Mouse (Mus musculus) kidney, postnatal 36 days (tissue): ENCODE measurements at regions not wholly inside any gene's neighbourhood (a gene's known extent, or its start where the extent isn't known, plus 50 kb on each side); places are given as distances from the start of the nearest gene placed in this dataset.

ENCODE experiments used
- DNase-seq, 2 experiments: peaks; one replicate each; pipeline ENCODE4 v3.0.0; 2021 to 2022; ENCODE audit warnings: mixed read lengths in 2 of 2

GRCm38 (mm10) chr3:9200156-9200555, 409.7 kb downstream of the Zfp704 start:
- DNase-seq, result no peak

GRCm38 (mm10) chr3:9198652-9199332, 411.1 kb downstream of the Zfp704 start:
- DNase-seq, result no peak

GRCm38 (mm10) chr3:9195781-9196180, 414.1 kb downstream of the Zfp704 start:
- DNase-seq, result no peak

- DNase-seq, result peak; percentile 10 to 35
Observed at GRCm38 (mm10) chr3:9189366-9190287, 420.3 kb downstream of the Zfp704 start.

- DNase-seq, result no peak
Observed at GRCm38 (mm10) chr3:9186364-9187120, 423.3 kb downstream of the Zfp704 start.

GRCm38 (mm10) chr3:9181576-9181975, 428.3 kb downstream of the Zfp704 start:
- DNase-seq, result no peak

- DNase-seq, result no peak
Observed at GRCm38 (mm10) chr3:9179641-9180040, 430.2 kb downstream of the Zfp704 start.

GRCm38 (mm10) chr3:9174517-9174832, 435.4 kb downstream of the Zfp704 start:
- no peak for DNase-seq

GRCm38 (mm10) chr3:9173643-9174516, 436.0 kb downstream of the Zfp704 start:
- peak; percentile 91 to 92 for DNase-seq

- no peak for DNase-seq
Observed at GRCm38 (mm10) chr3:9171970-9172369, 437.9 kb downstream of the Zfp704 start.

GRCm38 (mm10) chr3:9168955-9169354, 440.9 kb downstream of the Zfp704 start:
- DNase-seq, result no peak

GRCm38 (mm10) chr3:9159073-9159472, 450.8 kb downstream of the Zfp704 start:
- peak in 1 of 2 experiments; percentile 3 for DNase-seq

- no peak for DNase-seq
Observed at GRCm38 (mm10) chr3:9154172-9154571, 455.7 kb downstream of the Zfp704 start.

GRCm38 (mm10) chr3:9153690-9154089, 456.2 kb downstream of the Zfp704 start:
- no peak for DNase-seq

- DNase-seq, result no peak
Observed at GRCm38 (mm10) chr3:9152256-9152655, 457.6 kb downstream of the Zfp704 start.

- no peak for DNase-seq
Observed at GRCm38 (mm10) chr3:9151590-9151989, 458.3 kb downstream of the Zfp704 start.

- DNase-seq, result no peak
Observed at GRCm38 (mm10) chr3:9148605-9149004, 461.3 kb downstream of the Zfp704 start.

- DNase-seq, result no peak
Observed at GRCm38 (mm10) chr3:9146481-9146880, 463.4 kb downstream of the Zfp704 start.

GRCm38 (mm10) chr3:9145612-9146011, 464.3 kb downstream of the Zfp704 start:
- DNase-seq, result no peak

- DNase-seq, result peak; percentile 49 to 53
Observed at GRCm38 (mm10) chr3:9141836-9142235, 468.0 kb downstream of the Zfp704 start.

GRCm38 (mm10) chr3:9137131-9137874, 472.6 kb downstream of the Zfp704 start:
- DNase-seq, result peak; percentile 12 to 24

GRCm38 (mm10) chr3:9133991-9134390, 475.9 kb downstream of the Zfp704 start:
- no peak for DNase-seq
